Mouse (Mus musculus): ENCODE measurements around the gene Trpd52l3. TPM values are rescaled to one million over a fixed set of nuclear protein-coding genes. Genes with fewer than 3 reads are reported as not detected.

Trpd52l3 gene
- not detected for polyA plus RNA-seq (2014; fragmentation: Illumina TruSeq; extraction: RNeasy Lipid Tissue Mini Kit (QIAGEN cat#74804); ENCODE audit: low read depth, low replicate concordance)

GRCm38 (mm10) chr19:30003621-30004020 lies at the start of gene Trpd52l3:
Trpd52l3 (plus strand) TSS chr19:30003790.

GRCm38 (mm10) chr19:30029894-30030635 lies 26.5 kb downstream of the Trpd52l3 start, which contains the start of gene Uhrf2:
Uhrf2 (plus strand) TSS chr19:30030513.

Other genes starting within 250 kb of the Trpd52l3 start
- 71.8 TPM for gene 9930021J03Rik, start 197.8 kb upstream of the Trpd52l3 start, polyA plus RNA-seq (2014; fragmentation: Illumina TruSeq; extraction: RNeasy Lipid Tissue Mini Kit (QIAGEN cat#74804); ENCODE audit: low read depth, low replicate concordance)
- gene Ranbp6, start 190.8 kb upstream of the Trpd52l3 start, polyA plus RNA-seq (2014; fragmentation: Illumina TruSeq; extraction: RNeasy Lipid Tissue Mini Kit (QIAGEN cat#74804); ENCODE audit: low read depth, low replicate concordance): 36.0 TPM
- gene Il33, start 78.7 kb upstream of the Trpd52l3 start, polyA plus RNA-seq (2014; fragmentation: Illumina TruSeq; extraction: RNeasy Lipid Tissue Mini Kit (QIAGEN cat#74804); ENCODE audit: low read depth, low replicate concordance): 12.5 TPM
- 175 TPM for gene Uhrf2, start 26.7 kb downstream of the Trpd52l3 start, polyA plus RNA-seq (2014; fragmentation: Illumina TruSeq; extraction: RNeasy Lipid Tissue Mini Kit (QIAGEN cat#74804); ENCODE audit: low read depth, low replicate concordance)
- 0.16 TPM for gene Gldc, start 171.6 kb downstream of the Trpd52l3 start, polyA plus RNA-seq (2014; fragmentation: Illumina TruSeq; extraction: RNeasy Lipid Tissue Mini Kit (QIAGEN cat#74804); ENCODE audit: low read depth, low replicate concordance)
- not detected for gene Mbl2, start 229.2 kb downstream of the Trpd52l3 start, polyA plus RNA-seq (2014; fragmentation: Illumina TruSeq; extraction: RNeasy Lipid Tissue Mini Kit (QIAGEN cat#74804); ENCODE audit: low read depth, low replicate concordance)